Mouse (Mus musculus): ENCODE measurements at regions not wholly inside any gene's neighbourhood (a gene's known extent, or its start where the extent isn't known, plus 50 kb on each side); places are given as distances from the start of the nearest gene placed in this dataset.

DNA sequence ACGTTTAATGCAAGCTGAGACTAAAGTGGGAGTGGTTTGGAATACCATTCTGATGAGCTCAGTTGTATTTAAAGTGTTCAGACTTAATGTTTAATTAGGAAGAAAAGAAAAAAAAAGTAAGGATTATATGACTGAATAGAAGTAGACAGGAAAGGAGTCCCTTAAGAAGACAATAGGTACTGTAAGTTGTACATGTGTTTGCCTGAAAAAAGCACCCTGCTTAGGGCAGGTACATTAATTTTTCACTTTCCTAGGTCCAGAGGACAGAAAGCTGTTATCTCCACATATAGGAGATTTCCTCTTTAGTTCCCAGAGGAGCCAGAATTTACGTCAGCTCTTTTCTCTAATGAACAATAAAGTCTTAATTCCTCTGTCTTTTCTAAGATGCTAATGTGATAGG, 58.5 kb downstream of the Olfr987 start:
- DNase-seq: no peak

DNA sequence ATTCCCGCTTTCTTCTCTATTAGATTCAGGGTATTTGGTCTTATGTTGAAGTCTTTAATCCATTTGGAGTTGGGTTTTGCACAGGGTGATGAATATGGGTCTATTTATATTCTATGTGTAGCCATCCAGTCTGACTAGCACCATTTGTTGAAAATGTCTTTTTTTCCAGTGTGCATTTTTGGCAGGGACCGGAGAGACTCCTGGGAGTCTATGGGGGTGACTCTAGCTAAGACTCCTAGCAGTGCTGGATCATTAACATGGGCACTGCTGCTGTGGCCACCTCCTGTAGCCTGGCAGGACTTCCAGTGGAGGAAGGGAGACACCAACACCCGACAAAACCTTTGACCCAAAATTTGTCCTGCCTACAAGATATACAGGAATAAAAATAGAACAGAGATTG, 61.0 kb downstream of the Olfr987 start:
- no peak for DNase-seq

DNA sequence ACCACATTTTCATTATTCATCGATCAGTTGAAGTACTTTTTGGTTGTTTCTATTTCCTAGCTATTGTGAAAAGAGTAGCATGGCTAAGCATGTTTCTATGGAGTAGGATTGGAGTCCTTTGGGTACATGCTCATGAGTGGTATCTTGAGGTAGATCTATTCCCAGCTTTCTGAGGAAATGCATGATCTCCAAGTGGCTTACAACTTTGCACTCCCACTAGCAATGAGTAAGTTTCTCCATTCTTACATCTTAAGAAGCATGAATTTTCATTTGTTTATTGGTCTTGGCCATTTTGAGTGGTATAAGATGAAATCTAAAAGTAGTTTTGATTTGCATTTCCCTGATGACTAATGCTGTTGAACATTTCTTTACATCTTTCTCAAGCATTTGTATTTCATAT, 61.7 kb downstream of the Olfr987 start:
- DNase-seq: no peak

- DNase-seq: peak; percentile 21
These were observed 69.8 kb upstream of the Lrrc55 start for GRCm38 (mm10) chr2:85266813-85267212.

DNA sequence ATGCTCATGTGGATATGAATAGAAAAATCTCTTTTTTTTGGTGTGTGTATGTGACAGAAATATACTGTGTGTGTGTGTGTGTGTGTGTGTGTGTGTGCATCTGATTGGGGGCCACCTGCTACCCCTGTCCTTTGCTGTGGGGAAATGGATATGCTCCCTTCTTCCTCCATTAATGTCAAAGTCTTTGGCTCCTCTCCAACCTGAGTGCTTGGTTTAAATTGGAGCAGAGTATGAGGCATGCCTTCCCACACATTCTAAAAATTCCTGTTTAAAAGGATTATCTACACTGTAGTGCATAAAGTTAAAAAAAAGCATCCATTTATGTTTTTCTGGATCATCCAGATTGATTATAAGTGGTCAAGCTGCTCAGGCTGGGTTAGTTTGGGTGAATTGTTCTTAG, 68.7 kb upstream of the Lrrc55 start:
- no peak for DNase-seq

DNA sequence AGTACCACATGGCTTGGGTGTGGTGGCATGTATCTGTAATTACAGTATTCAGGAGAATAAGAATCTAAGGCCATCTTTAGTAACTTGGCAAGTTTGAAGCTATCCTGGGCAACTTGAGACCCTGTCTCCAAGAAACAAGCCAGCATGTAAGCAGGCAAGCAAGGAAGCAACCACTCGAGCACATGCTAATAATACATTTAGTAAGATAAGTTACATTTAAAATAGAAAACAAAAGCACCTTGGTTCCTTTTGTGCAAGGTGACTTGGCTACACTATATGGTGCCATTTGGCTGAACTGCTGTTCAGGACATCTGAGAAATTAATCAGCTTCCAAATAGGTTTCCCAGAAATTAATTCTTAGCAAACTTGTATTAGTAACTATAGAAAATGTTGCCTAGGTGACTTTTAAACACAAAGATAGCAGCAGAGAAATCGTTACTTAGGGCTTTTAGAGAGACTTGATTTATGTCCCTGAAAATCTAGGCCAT, 68.1 kb upstream of the Lrrc55 start:
- DNase-seq: no peak

- no peak for DNase-seq
These were observed 60.4 kb upstream of the Lrrc55 start for GRCm38 (mm10) chr2:85257356-85257755.

- DNase-seq: no peak
These were observed 58.6 kb upstream of the Lrrc55 start for GRCm38 (mm10) chr2:85255610-85256009.

DNA sequence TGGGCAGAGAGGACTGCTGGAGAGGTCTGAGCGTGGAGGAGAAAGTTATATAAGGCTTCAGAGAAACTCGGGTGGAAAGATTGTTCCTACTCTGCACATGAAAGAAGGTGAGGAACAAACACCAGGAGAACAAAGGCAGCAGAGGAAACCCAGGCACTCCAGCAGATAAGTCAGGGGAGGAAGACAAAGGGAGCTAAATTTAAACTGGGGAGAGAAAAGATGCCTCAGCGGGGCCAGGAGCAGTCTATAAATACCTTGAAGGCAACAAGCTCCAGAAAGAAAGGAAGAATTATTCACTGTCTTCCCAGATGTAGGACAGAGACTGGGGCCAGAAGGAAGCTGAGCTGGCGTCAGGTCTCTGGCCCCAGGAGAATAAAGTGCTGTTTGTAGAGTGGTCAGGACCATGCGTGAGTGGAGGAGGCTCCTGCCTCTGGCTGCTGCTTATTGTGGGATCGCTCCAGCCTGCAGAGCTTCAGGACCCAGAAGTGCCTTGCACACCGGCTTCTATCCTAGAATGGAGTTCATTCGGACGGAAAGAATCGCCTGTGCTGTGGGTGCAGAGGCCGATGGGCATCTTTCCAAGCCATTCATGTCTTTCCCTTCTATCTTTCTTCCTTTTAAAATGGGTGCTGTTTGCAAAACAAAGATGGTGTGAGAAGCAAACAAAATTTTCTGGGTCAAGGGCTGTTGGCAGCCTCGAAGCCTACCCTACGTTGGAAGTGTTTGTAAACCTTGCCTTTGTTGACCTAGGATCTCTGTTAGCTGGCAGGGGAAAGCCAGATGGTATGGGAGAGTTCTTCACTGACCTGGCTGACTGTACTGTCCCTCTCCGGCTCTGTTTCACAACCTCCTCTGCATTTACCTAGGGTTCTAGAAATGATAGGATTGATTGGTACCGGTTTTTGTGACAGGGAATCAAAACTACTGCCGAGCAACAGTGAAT, 55.6 kb upstream of the Lrrc55 start:
- DNase-seq: peak; percentile 25

DNA sequence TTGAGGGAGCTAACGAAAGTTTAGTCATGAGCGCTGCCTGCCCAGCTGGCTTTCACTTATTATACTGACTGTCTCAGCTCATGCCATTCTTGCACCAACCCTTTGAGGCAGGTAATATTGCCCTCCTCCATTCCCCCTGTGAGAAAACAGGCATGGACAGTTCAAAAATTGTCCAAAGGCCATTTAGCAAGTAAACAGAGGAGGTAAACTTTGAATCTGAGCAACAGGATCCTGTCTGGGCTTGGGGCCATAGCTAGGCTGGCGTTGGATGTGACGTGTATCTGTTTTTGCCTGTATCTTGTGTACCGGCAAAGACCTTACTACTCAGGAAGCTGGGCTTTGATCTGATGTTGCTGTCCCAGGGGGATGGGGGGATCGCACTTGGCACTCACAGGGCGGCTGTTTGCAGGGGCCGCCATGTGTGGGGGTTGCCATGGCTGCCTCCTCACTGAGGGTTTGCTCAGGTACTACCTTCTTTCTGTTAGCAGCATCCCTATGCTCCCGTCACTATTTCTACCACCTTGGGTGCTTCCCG, 53.1 kb upstream of the Lrrc55 start:
- DNase-seq: peak; percentile 23
